Mouse (Mus musculus): ENCODE data around the gene Hsf4.
"Not testable (repeated sequence)": the region's sequence is repeated elsewhere in the genome, so short reads cannot be mapped to it uniquely, and the experiment has no call there.

Hsf4 gene

GRCm38 (mm10) chr8:105285514-105285913, 15.9 kb downstream of the Hsf4 start:
- no peak for DNase-seq (ENCODE audit: low spot score in 2 of 2)

- no peak for DNase-seq (ENCODE audit: low spot score in 2 of 2)
These were observed 17.3 kb downstream of the Hsf4 start for GRCm38 (mm10) chr8:105286907-105287306.

- no peak for DNase-seq (ENCODE audit: low spot score in 2 of 2)
These were observed 18.6 kb downstream of the Hsf4 start for GRCm38 (mm10) chr8:105288231-105288630.

GRCm38 (mm10) chr8:105288958-105289732, 19.5 kb downstream of the Hsf4 start:
- DNase-seq (ENCODE audit: low spot score in 2 of 2) = peak; percentile 91 to 96

GRCm38 (mm10) chr8:105289805-105290460, 20.3 kb downstream of the Hsf4 start, which contains the start of gene 4931428F04Rik:
Gene 4931428F04Rik, minus strand, starts transcription at chr8:105289864.
- DNase-seq (ENCODE audit: low spot score in 2 of 2) = no peak

- DNase-seq (ENCODE audit: low spot score in 2 of 2) = peak in 1 of 2 experiments; percentile 83
These were observed 21.1 kb downstream of the Hsf4 start for GRCm38 (mm10) chr8:105290554-105291314.

GRCm38 (mm10) chr8:105291364-105291763, 21.8 kb downstream of the Hsf4 start:
- not testable (repeated sequence) for DNase-seq (ENCODE audit: low spot score in 2 of 2)

- not testable (repeated sequence) for DNase-seq (ENCODE audit: low spot score in 2 of 2)
These were observed 22.2 kb downstream of the Hsf4 start for GRCm38 (mm10) chr8:105291802-105292201.

GRCm38 (mm10) chr8:105292471-105292870, 22.9 kb downstream of the Hsf4 start:
- no peak for DNase-seq (ENCODE audit: low spot score in 2 of 2)

- DNase-seq (ENCODE audit: low spot score in 2 of 2) = no peak
These were observed 23.8 kb downstream of the Hsf4 start for GRCm38 (mm10) chr8:105293405-105293804.

- DNase-seq (ENCODE audit: low spot score in 2 of 2) = no peak
These were observed 25.2 kb downstream of the Hsf4 start for GRCm38 (mm10) chr8:105294776-105295175.

GRCm38 (mm10) chr8:105295256-105295655, 25.7 kb downstream of the Hsf4 start:
- no peak for DNase-seq (ENCODE audit: low spot score in 2 of 2)

- DNase-seq (ENCODE audit: low spot score in 2 of 2) = no peak
These were observed 26.4 kb downstream of the Hsf4 start, which contains the start of gene Exoc3l for GRCm38 (mm10) chr8:105295895-105296573. Gene Exoc3l, minus strand, starts transcription at chr8:105296101.

- DNase-seq (ENCODE audit: low spot score in 2 of 2) = peak; percentile 78 to 92
These were observed 28.1 kb downstream of the Hsf4 start, which contains the start of gene E2f4 for GRCm38 (mm10) chr8:105297511-105298192. Gene E2f4, plus strand, starts transcription at chr8:105297663.

- no peak for DNase-seq (ENCODE audit: low spot score in 2 of 2)
These were observed 29.0 kb downstream of the Hsf4 start for GRCm38 (mm10) chr8:105298351-105299252.

- no peak for DNase-seq (ENCODE audit: low spot score in 2 of 2)
These were observed 30.4 kb downstream of the Hsf4 start for GRCm38 (mm10) chr8:105299962-105300361.

GRCm38 (mm10) chr8:105303396-105303795, 33.8 kb downstream of the Hsf4 start:
- DNase-seq (ENCODE audit: low spot score in 2 of 2) = no peak

GRCm38 (mm10) chr8:105303874-105304273, 34.3 kb downstream of the Hsf4 start:
- DNase-seq (ENCODE audit: low spot score in 2 of 2) = no peak

- DNase-seq (ENCODE audit: low spot score in 2 of 2) = no peak
These were observed 35.0 kb downstream of the Hsf4 start for GRCm38 (mm10) chr8:105304325-105305210.
